ENCODE assay signal across 18 mouse cellular contexts in the genomic region with DNA sequence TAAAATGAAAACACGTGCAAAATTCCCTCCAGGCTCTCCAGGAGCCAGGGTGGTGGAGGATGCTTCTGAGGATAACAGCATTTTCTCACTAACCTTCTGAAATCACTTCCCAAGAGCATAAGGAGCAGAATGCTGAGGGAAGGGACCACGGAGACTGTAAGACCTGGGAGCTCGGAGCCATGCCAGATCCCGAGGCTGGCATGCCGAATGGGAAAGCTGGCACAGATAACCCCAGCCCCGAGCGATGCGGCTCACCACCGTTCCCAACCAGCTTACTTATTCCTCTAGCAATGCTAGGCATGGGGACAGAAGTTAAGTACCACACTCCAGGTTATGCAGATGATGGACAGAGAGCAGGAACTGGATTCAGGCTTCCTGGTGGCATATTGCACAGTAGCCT. TPM values are rescaled to one million over a fixed set of nuclear protein-coding genes. Genes with fewer than 3 reads are reported as not detected.
A peak's percentile ranks its signal among the peaks of the same experiment; 100 is the strongest.
DNase-seq lines count a peak whose midpoint lies in the region; ATAC-seq lines count a peak whose summit lies in the region.
"Had no signal": no experiment of that assay in that cellular context is flagged by ENCODE, and none has a peak within 500 bp of the region (broad histone marks: within the 10 kb centered on the region; RNA-seq: fewer than 3 reads in every experiment).

No protein-coding gene starts in this region.

- no peak overlapping the region for H3K4me2 ChIP-seq in forebrain, embryonic 15.5 days (replicated peaks)
- H3K4me2 ChIP-seq: embryonic facial prominence, embryonic 13.5 days; heart, embryonic 13.5 days; hindbrain, embryonic 13.5 days; liver, embryonic 15.5 days; midbrain, embryonic 13.5 days; neural tube, embryonic 12.5 days had no signal

- H3K9me3 ChIP-seq in forebrain, embryonic 15.5 days: no peaks in the 10 kb centered on the region
- no peaks in the 10 kb centered on the region for H3K9me3 ChIP-seq in forebrain, embryonic 10.5 days
- H3K9me3 ChIP-seq: embryonic facial prominence, embryonic 13.5 days; heart, embryonic 13.5 days; liver, embryonic 15.5 days; midbrain, embryonic 13.5 days; neural tube, embryonic 12.5 days had no signal

- H3K27me3 ChIP-seq in forebrain, embryonic 15.5 days: no peaks in the 10 kb centered on the region
- H3K27me3 ChIP-seq in forebrain, embryonic 10.5 days (ENCODE audit: poor library complexity, severe bottlenecking): no peaks in the 10 kb centered on the region
- H3K27me3 ChIP-seq: CH12.LX; embryonic facial prominence, embryonic 13.5 days; heart, embryonic 13.5 days; hindbrain, embryonic 13.5 days; liver, embryonic 15.5 days; midbrain, embryonic 13.5 days; neural tube, embryonic 12.5 days had no signal

- no peak overlapping the region for H3K4me3 ChIP-seq in forebrain, embryonic 15.5 days
- no peak overlapping the region for H3K4me3 ChIP-seq in forebrain, embryonic 10.5 days
- H3K4me3 ChIP-seq: embryonic facial prominence, embryonic 13.5 days; heart, embryonic 13.5 days; hindbrain, embryonic 13.5 days; liver, embryonic 15.5 days; midbrain, embryonic 13.5 days; neural tube, embryonic 12.5 days had no signal

- H3K27ac ChIP-seq in forebrain, embryonic 15.5 days (replicated peaks): peak overlapping the region; percentile 63
- no peak overlapping the region for H3K27ac ChIP-seq in forebrain, embryonic 10.5 days
- H3K27ac ChIP-seq: embryonic facial prominence, embryonic 13.5 days; heart, embryonic 13.5 days; hindbrain, embryonic 13.5 days; liver, embryonic 15.5 days; midbrain, embryonic 13.5 days; neural tube, embryonic 12.5 days had no signal

- 73% methylated on average over 9 of the region's 9 CpGs for WGBS in forebrain, embryonic 15.5 days
- WGBS in forebrain, embryonic 10.5 days: 93% methylated on average over 9 of the region's 9 CpGs

- H3K9ac ChIP-seq in forebrain, embryonic 15.5 days (replicated peaks): no peak overlapping the region
- H3K9ac ChIP-seq: embryonic facial prominence, embryonic 13.5 days; heart, embryonic 13.5 days; hindbrain, embryonic 13.5 days; liver, embryonic 15.5 days; midbrain, embryonic 13.5 days; neural tube, embryonic 12.5 days had no signal

- ATAC-seq in forebrain, embryonic 15.5 days (replicated peaks): no peak
- ATAC-seq: inflammation-experienced regulatory T-cells, adult 6 months; midbrain, embryonic 13.5 days had no signal

- no peak for DNase-seq in forebrain, embryonic 10.5 days (ENCODE audit: extremely low spot score, low spot score)
- peak; percentile 25 for DNase-seq in right cerebral cortex, postnatal 14 days
- DNase-seq in right cerebral cortex, postnatal 10 days (ENCODE audit: low spot score in 2 of 2): no peak
- DNase-seq in cerebellum, adult 9-11 months: peak; percentile 45
- no peak for DNase-seq in thymus, postnatal 14 days
- DNase-seq in T-cell, adult 2 months (ENCODE audit: low spot score): no peak
- DNase-seq: adrenal gland, postnatal 25 days; kidney, adult 2 months; kidney, postnatal 14 days had no signal

- peaks cover 9% of the 10 kb centered on the region; the same call in 1 of the 2 replicates for H3K36me3 ChIP-seq in forebrain, embryonic 15.5 days
- peaks cover 35% of the 10 kb centered on the region for H3K36me3 ChIP-seq in forebrain, embryonic 10.5 days (replicated peaks)
- H3K36me3 ChIP-seq: liver, embryonic 15.5 days had no signal

- peaks cover 26% of the 10 kb centered on the region for H3K4me1 ChIP-seq in forebrain, embryonic 15.5 days
- H3K4me1 ChIP-seq in forebrain, embryonic 10.5 days: no peaks in the 10 kb centered on the region
- H3K4me1 ChIP-seq: liver, embryonic 15.5 days; neural tube, embryonic 12.5 days had no signal

RNA-seq across cellular contexts. Expression of a gene that starts 13.7 kb away (rescaled TPM):
- polyA plus RNA-seq in forebrain, embryonic 15.5 days (2015; fragmentation: Nextera tagmentation; extraction: Ambion mirVana): 111 and 113 TPM in 2 replicates
- 51.4 and 52.7 TPM in 2 replicates for polyA plus RNA-seq in forebrain, embryonic 10.5 days (2016; fragmentation: Nextera tagmentation; extraction: Ambion mirVana)

Comparison
In these comparisons a context has a peak if more than half of its experiments do, and no peak if none do; other contexts are left out.
1. DNase-seq: peak in right cerebral cortex, postnatal 14 days (single experiment) and cerebellum, adult 9-11 months (single experiment); none in forebrain, embryonic 10.5 days (single experiment), right cerebral cortex, postnatal 10 days (0 of 2), thymus, postnatal 14 days (single experiment) and T-cell, adult 2 months (single experiment).